8 mouse cellular contexts compared by ENCODE assay signal in the genomic region with DNA sequence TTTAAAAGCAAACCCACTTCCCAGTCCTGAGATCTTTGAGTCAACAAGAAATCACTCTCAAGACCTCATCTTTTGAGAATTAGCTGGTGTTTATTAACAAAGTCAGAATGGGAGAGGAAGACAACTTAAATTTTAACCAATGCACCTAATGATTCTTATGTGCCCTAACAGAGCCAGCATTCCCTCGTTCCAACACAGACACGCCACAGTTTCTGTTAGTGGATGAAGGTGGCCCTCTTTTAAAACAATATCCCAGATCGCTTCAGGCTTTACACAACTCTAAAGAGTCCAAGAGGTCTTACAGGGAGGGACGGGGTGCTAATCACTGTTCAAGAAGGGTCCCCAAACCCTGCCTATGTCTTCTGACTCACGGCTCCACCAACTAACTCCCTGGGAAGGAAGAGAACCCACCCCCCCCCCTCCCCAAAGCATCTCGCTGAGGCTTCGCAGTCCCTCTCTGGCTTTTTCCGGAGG. TPM values are rescaled to one million over a fixed set of nuclear protein-coding genes. Genes with fewer than 3 reads are reported as not detected.
DNase-seq lines count a peak whose midpoint lies in the region; ATAC-seq and TF ChIP-seq lines count a peak whose summit lies in the region.

No protein-coding gene starts in this region.

- no peak for TF ChIP-seq POLR2A in bone marrow, adult 2 months (IDR thresholded peaks at IDR 0.05; ENCODE audit: borderline replicate concordance, control insufficient read depth, low read depth, low read length)

- peak overlapping the region; percentile 93 for H3K27ac ChIP-seq in bone marrow, adult 2 months (ENCODE audit: control insufficient read depth, insufficient read depth, low read depth, low read length, poor library complexity)
- H3K27ac ChIP-seq in hindbrain, embryonic 15.5 days (replicated peaks) = peak overlapping the region; percentile 97
- peak overlapping the region; percentile 79 for H3K27ac ChIP-seq in liver, embryonic 15.5 days (replicated peaks)

- peak overlapping the region; percentile 60 for H3K4me2 ChIP-seq in hindbrain, embryonic 15.5 days
- peak overlapping the region; percentile 82 for H3K4me2 ChIP-seq in liver, embryonic 15.5 days

- peak overlapping the region; percentile 98 for H3K4me3 ChIP-seq in bone marrow, adult 2 months (replicated peaks; ENCODE audit: control insufficient read depth, low read depth, low read length)
- peak overlapping the region; percentile 78 for H3K4me3 ChIP-seq in hindbrain, embryonic 15.5 days
- H3K4me3 ChIP-seq in liver, embryonic 15.5 days (replicated peaks) = peak overlapping the region; percentile 74

- peak; percentile 75 for DNase-seq in embryo, embryonic 10.5 days (ENCODE audit: low spot score)
- no peak for DNase-seq in embryo, embryonic 10 days (ENCODE audit: low spot score)
- no peak for DNase-seq in right cerebral cortex, postnatal 25 days
- DNase-seq in T-cell, adult 2 months (ENCODE audit: low spot score) = no peak

- H3K9ac ChIP-seq in hindbrain, embryonic 15.5 days = peak overlapping the region; percentile 83
- peak overlapping the region; percentile 75 for H3K9ac ChIP-seq in liver, embryonic 15.5 days

- no peaks in the 10 kb centered on the region for H3K36me3 ChIP-seq in hindbrain, embryonic 15.5 days
- no peaks in the 10 kb centered on the region for H3K36me3 ChIP-seq in liver, embryonic 15.5 days (replicated peaks)

- no peaks in the 10 kb centered on the region for H3K9me3 ChIP-seq in hindbrain, embryonic 15.5 days
- no peaks in the 10 kb centered on the region for H3K9me3 ChIP-seq in liver, embryonic 15.5 days (replicated peaks)

- peaks cover 6% of the 10 kb centered on the region for H3K4me1 ChIP-seq in bone marrow, adult 2 months (ENCODE audit: control insufficient read depth, insufficient read depth, low read length)
- peaks cover 12% of the 10 kb centered on the region for H3K4me1 ChIP-seq in hindbrain, embryonic 15.5 days (replicated peaks)
- H3K4me1 ChIP-seq in liver, embryonic 15.5 days (replicated peaks) = 0 out of 2 replicates have a peak, but pooled peaks cover 4% of the 10 kb centered on the region

- TF ChIP-seq CTCF in bone marrow, adult 2 months (IDR thresholded peaks at IDR 0.05; ENCODE audit: control insufficient read depth, insufficient read depth, low read length) = no peak

- ATAC-seq in hindbrain, embryonic 15.5 days (ENCODE audit: low FRiP score, low read depth) = no peak
- peak; percentile 9; the same call in 1 of the 2 replicates for ATAC-seq in liver, embryonic 15.5 days (ENCODE audit: insufficient read depth)
- ATAC-seq in granulocyte monocyte progenitor cell, adult 5-6 weeks (replicated peaks; ENCODE audit: poor library complexity, severe bottlenecking) = no peak

- no peaks in the 10 kb centered on the region for H3K27me3 ChIP-seq in hindbrain, embryonic 15.5 days
- no peaks in the 10 kb centered on the region for H3K27me3 ChIP-seq in liver, embryonic 15.5 days

- 2% methylated on average over 8 of the region's 8 CpGs for WGBS in bone marrow, adult 2 months
- under 1% methylated on average over 8 of the region's 8 CpGs for WGBS in hindbrain, embryonic 15.5 days
- WGBS in liver, embryonic 15.5 days (ENCODE audit: insufficient replicate concordance) = 1% methylated on average over 8 of the region's 8 CpGs

RNA-seq across cellular contexts. Expression of a gene that starts 0.9 kb away (rescaled TPM):
- polyA plus RNA-seq in bone marrow, adult 2 months (2011; ENCODE audit: insufficient read depth, insufficient read length, low replicate concordance, missing spikeins) = 2.2 and 7.5 TPM in 2 replicates
- 10.8 and 10.9 TPM in 2 replicates for polyA plus RNA-seq in hindbrain, embryonic 15.5 days (2015; fragmentation: Nextera tagmentation; extraction: Ambion mirVana)
- polyA plus RNA-seq in liver, embryonic 15.5 days (2015; fragmentation: Nextera tagmentation; extraction: Ambion mirVana) = 2.2 and 2.6 TPM in 2 replicates
- 12.8 and 13.5 TPM in 2 replicates for total RNA-seq in granulocyte monocyte progenitor cell, adult 5-6 weeks (2014; fragmentation: Nextera tagmentation)
- total RNA-seq in granulocyte monocyte progenitor cell, adult 5-6 weeks (2017) = 7.0 and 10.4 TPM in 2 replicates

RNA-seq across cellular contexts. Expression of a gene that starts 10.0 kb away (rescaled TPM):
- 7.7 and 14.1 TPM in 2 replicates for polyA plus RNA-seq in bone marrow, adult 2 months (2011; ENCODE audit: insufficient read depth, insufficient read length, low replicate concordance, missing spikeins)
- polyA plus RNA-seq in hindbrain, embryonic 15.5 days (2015; fragmentation: Nextera tagmentation; extraction: Ambion mirVana) = 0.20 and 0.21 TPM in 2 replicates
- 2.7 and 3.3 TPM in 2 replicates for polyA plus RNA-seq in liver, embryonic 15.5 days (2015; fragmentation: Nextera tagmentation; extraction: Ambion mirVana)
- total RNA-seq in granulocyte monocyte progenitor cell, adult 5-6 weeks (2014; fragmentation: Nextera tagmentation) = 21.4 and 39.2 TPM in 2 replicates
- total RNA-seq in granulocyte monocyte progenitor cell, adult 5-6 weeks (2017) = 38.9 and 44.3 TPM in 2 replicates
